Mouse (Mus musculus): ENCODE results near the gene Ggt1. TPM values are rescaled to one million over a fixed set of nuclear protein-coding genes. Genes with fewer than 3 reads are reported as not detected.

Ggt1 gene
- polyA plus RNA-seq (2016; fragmentation: Nextera tagmentation; extraction: Ambion mirVana) = 1.3 and 1.8 TPM in 2 replicates

GRCm38 (mm10) chr10:75561071-75561654 is at the start of gene Ggt1:
TSS of gene Ggt1 (plus strand) at chr10:75561604.
- Histone ChIP-seq H3K27ac (no peak within 1 kb of the TSS), H3K27me3 (replicated peaks) (peaks cover 39% of the 10 kb centered on the region), H3K36me3 (peaks cover 4% of the 10 kb centered on the region; the same call in 1 of the 2 replicates), H3K4me2 (replicated peaks) (peak within 1 kb of the TSS; percentile 96), H3K4me3 (peak within 1 kb of the TSS; percentile 61), H3K4me1 (peaks cover 42% of the 10 kb centered on the region), H3K9ac (peak within 1 kb of the TSS; percentile 85), H3K9me3 (no peaks in the 10 kb centered on the region)
- no peak for ATAC-seq (ENCODE audit: low FRiP score, low read depth)
- 57% methylated on average over 10 of the region's 10 CpGs for WGBS

GRCm38 (mm10) chr10:75511897-75512296 is 49.5 kb upstream of the Ggt1 start:
- H3K4me2 ChIP-seq (replicated peaks) = no peak overlapping the region
- no peak overlapping the region for H3K27ac ChIP-seq
- peaks cover 13% of the 10 kb centered on the region for H3K4me1 ChIP-seq
- no peak overlapping the region for H3K4me3 ChIP-seq
- WGBS = 92% methylated on average over 7 of the region's 7 CpGs
- H3K36me3 ChIP-seq = peaks cover 55% of the 10 kb centered on the region
- H3K9me3 ChIP-seq = no peaks in the 10 kb centered on the region
- no peak for ATAC-seq (ENCODE audit: low FRiP score, low read depth)
- no peak overlapping the region for H3K9ac ChIP-seq
- no peaks in the 10 kb centered on the region for H3K27me3 ChIP-seq (replicated peaks)

- H3K9me3 ChIP-seq = no peaks in the 10 kb centered on the region
- WGBS = 89% methylated on average over 7 of the region's 7 CpGs
- H3K4me3 ChIP-seq = no peak overlapping the region
- H3K9ac ChIP-seq = no peak overlapping the region
- ATAC-seq (ENCODE audit: low FRiP score, low read depth) = no peak
- H3K36me3 ChIP-seq = peaks cover 46% of the 10 kb centered on the region
- H3K27ac ChIP-seq = no peak overlapping the region
- H3K27me3 ChIP-seq (replicated peaks) = no peaks in the 10 kb centered on the region
- peaks cover 13% of the 10 kb centered on the region for H3K4me1 ChIP-seq
- no peak overlapping the region for H3K4me2 ChIP-seq (replicated peaks)
Observed at GRCm38 (mm10) chr10:75512796-75513195, 48.6 kb upstream of the Ggt1 start.

- 92% methylated on average over 8 of the region's 8 CpGs for WGBS
- Histone ChIP-seq H3K4me3 (no peak overlapping the region), H3K27me3 (replicated peaks) (no peaks in the 10 kb centered on the region), H3K4me2 (replicated peaks) (no peak overlapping the region), H3K27ac (no peak overlapping the region), H3K9me3 (no peaks in the 10 kb centered on the region), H3K4me1 (peaks cover 13% of the 10 kb centered on the region), H3K9ac (no peak overlapping the region), H3K36me3 (peaks cover 39% of the 10 kb centered on the region)
- ATAC-seq (ENCODE audit: low FRiP score, low read depth) = no peak
Observed at GRCm38 (mm10) chr10:75513306-75514067, 47.9 kb upstream of the Ggt1 start.

- peaks cover 31% of the 10 kb centered on the region for H3K36me3 ChIP-seq
- H3K27me3 ChIP-seq (replicated peaks) = no peaks in the 10 kb centered on the region
- H3K4me2 ChIP-seq (replicated peaks) = no peak overlapping the region
- 75% methylated on average over 7 of the region's 7 CpGs for WGBS
- H3K27ac ChIP-seq = no peak overlapping the region
- ATAC-seq (ENCODE audit: low FRiP score, low read depth) = no peak
- no peak overlapping the region for H3K4me3 ChIP-seq
- H3K9ac ChIP-seq = no peak overlapping the region
- H3K9me3 ChIP-seq = no peaks in the 10 kb centered on the region
- H3K4me1 ChIP-seq = peaks cover 22% of the 10 kb centered on the region
Observed at GRCm38 (mm10) chr10:75514361-75514760, 47.0 kb upstream of the Ggt1 start.

- Histone ChIP-seq H3K9me3 (no peaks in the 10 kb centered on the region), H3K27me3 (replicated peaks) (no peaks in the 10 kb centered on the region), H3K9ac (no peak overlapping the region), H3K36me3 (peaks cover 31% of the 10 kb centered on the region), H3K27ac (no peak overlapping the region), H3K4me3 (no peak overlapping the region), H3K4me1 (peaks cover 24% of the 10 kb centered on the region), H3K4me2 (replicated peaks) (peak overlapping the region; percentile 77; the same call in 1 of the 2 replicates)
- ATAC-seq (ENCODE audit: low FRiP score, low read depth) = no peak
- WGBS = 85% methylated on average over 4 of the region's 4 CpGs
Observed at GRCm38 (mm10) chr10:75515216-75516037, 46.0 kb upstream of the Ggt1 start.

GRCm38 (mm10) chr10:75516038-75516723 is 45.2 kb upstream of the Ggt1 start:
- peaks cover 26% of the 10 kb centered on the region for H3K4me1 ChIP-seq
- no peaks in the 10 kb centered on the region for H3K27me3 ChIP-seq (replicated peaks)
- H3K27ac ChIP-seq = 0 out of 2 replicates have a peak overlapping the region, but pooled peaks have one; percentile 82
- H3K36me3 ChIP-seq = peaks cover 31% of the 10 kb centered on the region
- H3K4me3 ChIP-seq = peak overlapping the region; percentile 79
- WGBS = 32% methylated on average over 8 of the region's 8 CpGs
- no peak for ATAC-seq (ENCODE audit: low FRiP score, low read depth)
- H3K9me3 ChIP-seq = no peaks in the 10 kb centered on the region
- H3K4me2 ChIP-seq (replicated peaks) = peak overlapping the region; percentile 77
- peak overlapping the region; percentile 83 for H3K9ac ChIP-seq

- Histone ChIP-seq H3K4me1 (peaks cover 26% of the 10 kb centered on the region), H3K27me3 (replicated peaks) (no peaks in the 10 kb centered on the region), H3K4me3 (peak overlapping the region; percentile 79), H3K36me3 (peaks cover 31% of the 10 kb centered on the region), H3K27ac (peak overlapping the region; percentile 82; the same call in 1 of the 2 replicates), H3K9me3 (no peaks in the 10 kb centered on the region), H3K4me2 (replicated peaks) (peak overlapping the region; percentile 77), H3K9ac (peak overlapping the region; percentile 83)
- under 1% methylated on average over 12 of the region's 12 CpGs for WGBS
- ATAC-seq (ENCODE audit: low FRiP score, low read depth) = no peak
Observed at GRCm38 (mm10) chr10:75516724-75517072, 44.7 kb upstream of the Ggt1 start.

- H3K9me3 ChIP-seq = no peaks in the 10 kb centered on the region
- WGBS = 2% methylated on average over 47 of the region's 52 CpGs
- H3K9ac ChIP-seq = peak within 1 kb of the TSS; percentile 83
- peaks cover 30% of the 10 kb centered on the region for H3K36me3 ChIP-seq
- H3K27ac ChIP-seq = peak within 1 kb of the TSS; percentile 82; the same call in 1 of the 2 replicates
- peak; percentile 97 for ATAC-seq (ENCODE audit: low FRiP score, low read depth)
- no peaks in the 10 kb centered on the region for H3K27me3 ChIP-seq (replicated peaks)
- peak within 1 kb of the TSS; percentile 79 for H3K4me3 ChIP-seq
- peaks cover 26% of the 10 kb centered on the region for H3K4me1 ChIP-seq
- peak within 1 kb of the TSS; percentile 77 for H3K4me2 ChIP-seq (replicated peaks)
Observed at GRCm38 (mm10) chr10:75517073-75517757, 44.2 kb upstream of the Ggt1 start, which contains the start of gene Snrpd3. TSS of gene Snrpd3 (plus strand) at chr10:75517551.

GRCm38 (mm10) chr10:75517758-75518143 is 43.7 kb upstream of the Ggt1 start, which contains the start of gene Gucd1:
TSS of gene Gucd1 (minus strand) at chr10:75517972.
- Histone ChIP-seq H3K36me3 (peaks cover 28% of the 10 kb centered on the region), H3K9ac (peak within 1 kb of the TSS; percentile 83), H3K4me1 (peaks cover 26% of the 10 kb centered on the region), H3K9me3 (no peaks in the 10 kb centered on the region), H3K27ac (peak within 1 kb of the TSS; percentile 82; the same call in 1 of the 2 replicates), H3K27me3 (replicated peaks) (no peaks in the 10 kb centered on the region), H3K4me2 (replicated peaks) (peak within 1 kb of the TSS; percentile 77), H3K4me3 (peak within 1 kb of the TSS; percentile 79)
- peak; percentile 94 for ATAC-seq (ENCODE audit: low FRiP score, low read depth)
- WGBS = under 1% methylated on average over 20 of the region's 20 CpGs

- H3K27me3 ChIP-seq (replicated peaks) = no peaks in the 10 kb centered on the region
- H3K4me2 ChIP-seq (replicated peaks) = no peak overlapping the region
- H3K4me3 ChIP-seq = no peak overlapping the region
- 95% methylated on average over 5 of the region's 5 CpGs for WGBS
- H3K27ac ChIP-seq = no peak overlapping the region
- peaks cover 50% of the 10 kb centered on the region for H3K36me3 ChIP-seq
- peaks cover 25% of the 10 kb centered on the region for H3K4me1 ChIP-seq
- H3K9me3 ChIP-seq = no peaks in the 10 kb centered on the region
- H3K9ac ChIP-seq = no peak overlapping the region
- ATAC-seq (ENCODE audit: low FRiP score, low read depth) = no peak
Observed at GRCm38 (mm10) chr10:75520581-75520980, 40.8 kb upstream of the Ggt1 start.

Measured in neural tube, embryonic 12.5 days (tissue).